Mouse (Mus musculus) heart, adult 2 months (tissue): ENCODE results near the gene Map3k5. TPM values are rescaled to one million over a fixed set of nuclear protein-coding genes. Genes with fewer than 3 reads are reported as not detected.
A peak's percentile ranks its signal among the peaks of the same experiment; 100 is the strongest.

Source experiments
- DNase-seq, 2 experiments: peaks; one replicate each; pipeline ENCODE4 v3.0.0; 2021
- H3K27ac ChIP-seq: fragments of 200-600 bp; 2 replicates; pipeline ENCODE4 v1.8.1; 2022
- H3K27me3 ChIP-seq: fragments of 200-500 bp; 2 replicates; pipeline ENCODE4 v1.6.1; 2012; ENCODE audit warnings: mild to moderate bottlenecking, low read length, inconsistent platforms, mixed read lengths; ENCODE audit not compliant: control insufficient read depth, insufficient read depth
- H3K36me3 ChIP-seq: fragments of 200-500 bp; 2 replicates; pipeline ENCODE4 v1.6.1; 2012; ENCODE audit warnings: low read length, inconsistent platforms; ENCODE audit not compliant: control insufficient read depth, insufficient read depth
- H3K4me1 ChIP-seq: fragments of 200-500 bp; 2 replicates; pipeline ENCODE4 v1.6.1; 2011; ENCODE audit warnings: low read length; ENCODE audit not compliant: control insufficient read depth, insufficient read depth
- H3K4me3 ChIP-seq: fragments of 200-600 bp; 2 replicates; pipeline ENCODE4 v1.8.1; 2022
- H3K79me2 ChIP-seq: fragments of 200-500 bp; replicated peaks from 2 replicates; pipeline ENCODE4 v1.6.1; 2012; ENCODE audit warnings: mild to moderate bottlenecking, inconsistent platforms, low read length, moderate library complexity, mixed read lengths; ENCODE audit not compliant: control insufficient read depth, insufficient read depth
- H3K9ac ChIP-seq: fragments of 200-500 bp; 2 replicates; pipeline ENCODE4 v1.6.1; 2012; ENCODE audit warnings: low read depth, mild to moderate bottlenecking, control low read depth, inconsistent platforms, low read length, mixed read lengths
- CTCF ChIP-seq: fragments of 200-600 bp; IDR thresholded peaks from 2 replicates; pipeline ENCODE4 v1.8.1; 2022; ENCODE audit warnings: antibody characterized with exemption, mild to moderate bottlenecking, moderate library complexity
- EP300 ChIP-seq: fragments of 200-500 bp; IDR thresholded peaks from 2 replicates; pipeline ENCODE4 v1.6.1; 2011; ENCODE audit warnings: low read depth, low read length, control low read depth; ENCODE audit not compliant: insufficient read depth
- POLR2A ChIP-seq: fragments of 200-500 bp; IDR thresholded peaks from 2 replicates; pipeline ENCODE4 v1.6.1; 2011; ENCODE audit warnings: mild to moderate bottlenecking, low read depth, low read length, control low read depth; ENCODE audit not compliant: insufficient read depth
- WGBS: fragments of 180-500 bp; shearing (Covaris S2); methylation state at CpG from one replicate; pipeline ENCODE4 v1.1.7; 2018; 5-methylcytosine and 5-hydroxymethylcytosine counted together
- intact Hi-C: fragments of 180-260 bp; cut with DNase I; formaldehyde crosslinking; loops from one replicate; pipeline ENCODE4 v1.15.1; 2025
- polyA plus RNA-seq: library from polyadenylated mRNA; depleted of rRNA; stranded (reverse); fragments of >200 nt; gene quantifications from 2 replicates; pipeline ENCODE4 v1.2.3, GENCODE M21; 2012
- total RNA-seq, 2 experiments: library from RNA; stranded (reverse); gene quantifications; 2 replicates each; pipeline ENCODE4 v1.2.3; 2021

Gene Map3k5
- total and polyA plus RNA-seq, 3 experiments = 7.6 to 45.3 (median 42.6) TPM

DNA sequence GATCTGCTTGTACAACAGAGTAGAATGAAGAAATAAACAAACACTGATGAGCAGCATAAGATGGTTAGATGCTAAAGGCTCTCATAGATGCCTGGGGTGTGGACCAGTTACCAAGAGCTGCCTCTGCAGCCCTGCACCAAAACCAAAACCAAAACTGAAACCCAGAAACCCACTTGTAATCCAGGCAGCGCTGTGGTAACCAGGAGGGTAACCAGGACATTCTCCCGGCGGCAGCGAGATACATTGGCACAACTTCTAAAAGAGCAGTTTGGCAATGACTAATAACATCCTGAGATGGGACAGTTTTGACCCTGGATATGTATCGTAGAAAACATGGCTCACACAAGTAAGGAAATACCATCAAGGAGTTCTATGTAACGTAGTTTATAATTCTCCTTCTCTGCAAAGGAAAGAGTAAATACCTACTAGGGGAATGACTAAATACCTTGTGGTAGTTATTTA lies 71.2 kb downstream of the Map3k5 start:
- H3K79me2 ChIP-seq = no peaks in the 10 kb centered on the region; the same call in 1 of the 2 replicates
- no peak for DNase-seq
- WGBS = 34% methylated on average over 6 of the region's 6 CpGs
- H3K27ac ChIP-seq = no peak overlapping the region; the same call in 1 of the 2 replicates
- peaks cover 8% of the 10 kb centered on the region for H3K4me1 ChIP-seq
- H3K9ac ChIP-seq = no peak overlapping the region
- TF ChIP-seq CTCF (no peak), POLR2A (no peak), EP300 (no peak)
- peak overlapping the region; percentile 3; the same call in 1 of the 2 replicates for H3K4me3 ChIP-seq
- peaks cover 7% of the 10 kb centered on the region for H3K36me3 ChIP-seq
- no peaks in the 10 kb centered on the region for H3K27me3 ChIP-seq
- intact Hi-C loops = no loop called here

DNA sequence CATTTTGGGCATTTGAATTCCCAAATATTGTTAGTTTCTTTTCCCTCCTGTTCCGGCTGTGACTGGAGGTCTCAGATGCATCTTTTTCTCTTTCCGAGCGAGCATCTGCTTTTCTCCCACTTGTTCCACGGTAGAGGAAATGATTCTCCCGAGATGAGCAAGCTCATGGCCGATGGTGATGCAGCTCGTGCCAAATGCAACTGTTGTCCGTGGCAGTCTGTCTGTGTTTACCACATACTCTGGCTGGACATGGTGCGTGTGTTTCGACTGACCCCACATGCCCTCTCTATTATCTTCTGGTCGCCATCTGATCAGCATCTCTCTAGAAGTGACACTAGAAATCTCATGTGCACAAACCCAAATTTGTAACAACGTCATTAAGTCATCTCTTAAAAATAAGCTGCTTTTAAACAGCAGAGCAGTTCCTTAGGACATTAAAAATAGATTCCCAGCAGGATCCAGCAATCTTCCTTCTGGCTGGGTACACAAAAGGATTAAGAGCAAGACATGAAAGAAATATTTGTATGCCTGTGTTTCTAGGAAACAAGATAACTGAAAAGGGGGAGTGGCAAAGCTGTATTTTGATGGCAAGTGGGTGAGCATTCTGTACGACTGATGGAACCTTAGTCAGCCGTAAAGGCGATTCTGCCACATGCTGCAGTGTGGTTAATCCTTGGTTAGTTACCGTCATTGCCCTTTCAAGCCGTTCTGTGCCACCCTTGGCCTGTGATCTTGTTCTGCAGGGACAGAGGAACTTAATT lies 72.2 kb downstream of the Map3k5 start:
- intact Hi-C loops = loop anchor here (2.0 kb wide), 1 partner anchor 72 kb away; the partner anchor contains the start of gene Map3k5

GRCm38 (mm10) chr10:20009310-20009709 lies 75.0 kb downstream of the Map3k5 start:
- H3K27me3 ChIP-seq = no peaks in the 10 kb centered on the region
- no peak overlapping the region for H3K4me3 ChIP-seq
- no peak overlapping the region for H3K9ac ChIP-seq
- no peaks in the 10 kb centered on the region for H3K36me3 ChIP-seq
- no peak for TF ChIP-seq EP300
- TF ChIP-seq POLR2A = no peak
- no peak for TF ChIP-seq CTCF
- H3K4me1 ChIP-seq = peaks cover 8% of the 10 kb centered on the region
- 95% methylated on average over 6 of the region's 6 CpGs for WGBS
- intact Hi-C loops = no loop called here
- H3K79me2 ChIP-seq = no peaks in the 10 kb centered on the region; the same call in 1 of the 2 replicates
- DNase-seq = no peak
- no peak overlapping the region for H3K27ac ChIP-seq

More for the DNA sequence above, 72.2 kb downstream of the Map3k5 start:
- H3K9ac ChIP-seq = 0 out of 2 replicates have a peak overlapping the region, but pooled peaks have one; percentile 31
- H3K27me3 ChIP-seq = no peaks in the 10 kb centered on the region
- H3K36me3 ChIP-seq = peaks cover 3% of the 10 kb centered on the region; the same call in 1 of the 2 replicates
- no peaks in the 10 kb centered on the region; the same call in 1 of the 2 replicates for H3K79me2 ChIP-seq
- H3K4me1 ChIP-seq = peaks cover 8% of the 10 kb centered on the region
- no peak for DNase-seq
- TF ChIP-seq EP300 (no peak), CTCF (no peak), POLR2A (no peak)
- no peak overlapping the region for H3K4me3 ChIP-seq
- 47% methylated on average over 17 of the region's 17 CpGs for WGBS
- peak overlapping the region; percentile 4; the same call in 1 of the 2 replicates for H3K27ac ChIP-seq

DNA sequence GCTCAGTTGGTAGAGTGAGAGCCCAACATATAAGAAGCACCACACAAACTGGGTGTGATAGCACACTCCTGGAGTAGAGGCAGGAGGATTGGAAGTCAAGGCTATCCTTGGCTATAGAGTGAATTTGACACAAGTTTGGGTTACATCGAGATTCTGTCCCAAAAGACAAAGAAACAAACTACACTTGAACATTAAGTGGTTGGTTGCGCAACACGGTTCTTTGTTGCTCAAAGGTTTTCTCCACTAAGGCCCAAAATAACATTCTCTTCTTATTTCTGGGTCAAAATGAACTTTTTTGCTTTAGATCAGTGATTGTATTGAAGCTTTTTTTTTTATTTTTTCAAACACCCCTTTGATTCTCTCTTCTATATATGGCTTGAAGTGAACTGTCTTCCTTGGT lies 75.7 kb downstream of the Map3k5 start:
- H3K9ac ChIP-seq = no peak overlapping the region
- WGBS = 93% methylated on average over 3 of the region's 3 CpGs
- no peaks in the 10 kb centered on the region; the same call in 1 of the 2 replicates for H3K79me2 ChIP-seq
- no peaks in the 10 kb centered on the region for H3K27me3 ChIP-seq
- no peak for DNase-seq
- no peak overlapping the region for H3K27ac ChIP-seq
- intact Hi-C loops = no loop called here
- H3K4me1 ChIP-seq = peaks cover 8% of the 10 kb centered on the region
- no peak for TF ChIP-seq EP300
- no peak for TF ChIP-seq CTCF
- no peak for TF ChIP-seq POLR2A
- H3K36me3 ChIP-seq = no peaks in the 10 kb centered on the region
- no peak overlapping the region for H3K4me3 ChIP-seq

DNA sequence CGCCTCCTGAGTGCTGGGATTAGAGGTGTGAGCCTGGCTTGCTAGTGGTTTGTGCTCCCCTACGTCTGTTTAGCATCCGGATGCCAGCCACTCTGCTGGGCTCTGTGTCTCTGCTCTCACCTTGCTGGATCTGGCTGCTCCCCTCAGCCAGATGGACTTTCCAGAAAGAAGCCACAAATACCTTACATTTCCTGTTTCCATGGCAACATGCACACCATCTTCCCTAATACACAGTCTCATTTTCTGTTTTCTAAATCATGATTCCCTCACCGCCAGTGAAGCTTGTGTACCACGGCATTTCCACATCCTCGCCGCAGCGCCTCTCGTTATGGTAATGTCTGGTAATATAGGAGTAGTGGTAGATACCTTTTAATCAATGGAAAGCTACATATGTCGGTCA lies 84.1 kb downstream of the Map3k5 start:
- H3K4me1 ChIP-seq = peaks cover 4% of the 10 kb centered on the region
- no peak overlapping the region for H3K27ac ChIP-seq
- no peaks in the 10 kb centered on the region for H3K27me3 ChIP-seq
- H3K9ac ChIP-seq = no peak overlapping the region
- H3K4me3 ChIP-seq = no peak overlapping the region
- no peaks in the 10 kb centered on the region; the same call in 1 of the 2 replicates for H3K79me2 ChIP-seq
- TF ChIP-seq POLR2A = no peak
- TF ChIP-seq CTCF = no peak
- no peak for TF ChIP-seq EP300
- intact Hi-C loops = no loop called here
- WGBS = 95% methylated on average over 10 of the region's 10 CpGs
- H3K36me3 ChIP-seq = no peaks in the 10 kb centered on the region
- DNase-seq = no peak

DNA sequence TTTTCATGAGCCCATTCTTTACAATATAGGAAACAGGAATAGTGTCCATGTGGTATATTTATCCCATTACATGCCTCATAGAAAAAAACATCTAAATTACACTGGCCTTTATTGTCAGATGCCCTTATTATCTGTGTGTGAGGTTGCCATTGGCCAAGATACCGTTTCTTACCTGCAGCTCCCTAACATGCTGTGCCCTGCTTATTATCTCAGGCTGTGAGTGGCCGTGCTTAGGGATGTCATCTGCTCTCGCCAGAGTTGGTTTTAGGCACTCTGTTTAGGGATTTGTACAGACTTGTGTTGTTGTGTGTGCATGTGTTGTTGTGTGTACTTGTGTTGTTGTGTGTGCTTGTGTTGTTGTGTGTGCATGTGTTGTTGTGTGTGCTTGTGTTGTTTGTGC lies 84.5 kb downstream of the Map3k5 start:
- intact Hi-C loops = no loop called here

More for the DNA sequence above, 84.5 kb downstream of the Map3k5 start:
- Histone ChIP-seq H3K4me1 (peaks cover 4% of the 10 kb centered on the region), H3K27ac (no peak overlapping the region), H3K36me3 (no peaks in the 10 kb centered on the region), H3K27me3 (no peaks in the 10 kb centered on the region), H3K79me2 (no peaks in the 10 kb centered on the region; the same call in 1 of the 2 replicates), H3K4me3 (no peak overlapping the region), H3K9ac (no peak overlapping the region)
- DNase-seq = no peak
- WGBS = 82% methylated on average over 3 of the region's 3 CpGs
- TF ChIP-seq EP300 = no peak
- no peak for TF ChIP-seq CTCF
- no peak for TF ChIP-seq POLR2A
